Mouse (Mus musculus) liver, embryonic 11.5 days (tissue): ENCODE data around the gene Eya2. TPM values are rescaled to one million over a fixed set of nuclear protein-coding genes. Genes with fewer than 3 reads are reported as not detected.

Experiments
- ATAC-seq: fragments of 200-750 bp; cut with Nextera tagmentation; replicated peaks from 2 replicates; pipeline ENCODE4 v1.8.0; 2017; ENCODE audit warnings: moderate number of reproducible peaks, mild to moderate bottlenecking, moderate TSS enrichment, moderate library complexity; ENCODE audit not compliant: low FRiP score
- DNase-seq: peaks from one replicate; pipeline ENCODE4 v3.0.0-alpha.2; 2017; ENCODE audit warnings: low spot score
- H3K27ac ChIP-seq: fragments of 300-500 bp; sonication (generic); 2 replicates; pipeline ENCODE4 v1.5.1; 2014; ENCODE audit warnings: mild to moderate bottlenecking, low read depth, low read length, control low read depth
- H3K27me3 ChIP-seq: fragments of 300-500 bp; sonication (generic); replicated peaks from 2 replicates; pipeline ENCODE4 v1.6.1; 2014; ENCODE audit warnings: low read length, mixed read lengths; ENCODE audit not compliant: control insufficient read depth, insufficient read depth
- H3K36me3 ChIP-seq: fragments of 300-500 bp; sonication (generic); 2 replicates; pipeline ENCODE4 v1.6.1; 2014; ENCODE audit warnings: mild to moderate bottlenecking, low read length, moderate library complexity, mixed read lengths; ENCODE audit not compliant: control insufficient read depth, insufficient read depth
- H3K4me1 ChIP-seq: fragments of 300-500 bp; sonication (generic); replicated peaks from 2 replicates; pipeline ENCODE4 v1.6.1; 2014; ENCODE audit warnings: low read length, mixed read lengths; ENCODE audit not compliant: control insufficient read depth, insufficient read depth
- H3K4me2 ChIP-seq: fragments of 300-500 bp; sonication (generic); 2 replicates; pipeline ENCODE4 v1.6.1; 2014; ENCODE audit warnings: mild to moderate bottlenecking, control low read depth, moderate library complexity
- H3K4me3 ChIP-seq: fragments of 300-500 bp; sonication (generic); 2 replicates; pipeline ENCODE4 v1.5.1; 2014; ENCODE audit warnings: low read depth, low read length, control low read depth
- H3K9ac ChIP-seq: fragments of 300-500 bp; sonication (generic); 2 replicates; pipeline ENCODE4 v1.6.1; 2014; ENCODE audit warnings: low read depth, low read length, control low read depth
- H3K9me3 ChIP-seq: fragments of 300-500 bp; sonication (generic); 2 replicates; pipeline ENCODE4 v1.6.1; 2016; ENCODE audit warnings: low read length, inconsistent platforms, mixed read lengths; ENCODE audit not compliant: control insufficient read depth
- WGBS: fragments of 180-500 bp; shearing (Covaris S2); extraction: QIAGEN DNeasy Blood & Tissue Kit; methylation state at CpG from one replicate; pipeline ENCODE4 v1.1.7; 2014; 5-methylcytosine and 5-hydroxymethylcytosine counted together
- polyA plus RNA-seq: library from polyadenylated mRNA; unstranded; fragments of >200 nt; fragmentation: Nextera tagmentation; extraction: Ambion mirVana; gene quantifications from 2 replicates; pipeline ENCODE4 v1.2.1, GENCODE M21; 2014

Eya2 gene
- polyA plus RNA-seq, 1 experiment from 2014 or later, result 1.2 TPM

DNA sequence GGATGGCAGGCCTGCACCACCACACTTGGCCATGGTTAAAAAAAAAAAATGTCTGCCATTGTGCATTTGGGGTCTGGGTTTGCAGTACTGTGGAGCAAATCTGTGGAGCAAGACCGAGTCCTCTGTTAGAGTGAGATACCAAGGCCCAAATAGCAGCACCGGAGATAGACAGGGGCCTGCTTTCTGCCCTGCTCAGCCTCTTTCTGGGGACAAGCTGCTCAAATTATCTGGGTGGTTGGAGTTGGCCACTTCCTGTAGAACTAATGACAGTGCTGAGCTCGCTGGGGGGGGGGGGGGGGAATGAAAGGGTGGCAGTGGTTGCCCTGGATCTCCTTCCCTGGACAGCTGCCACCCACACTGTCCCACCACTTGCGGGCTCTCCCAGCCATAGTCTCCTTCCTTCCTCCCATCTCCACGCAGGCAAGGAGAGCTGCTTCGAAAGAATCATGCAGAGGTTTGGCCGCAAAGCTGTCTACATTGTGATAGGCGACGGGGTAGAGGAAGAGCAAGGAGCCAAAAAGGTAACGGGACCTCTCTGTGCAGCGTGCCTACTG is 174.1 kb downstream of the Eya2 start:
- no peak for DNase-seq
- Histone ChIP-seq H3K4me3 (no peak overlapping the region), H3K9me3 (no peaks in the 10 kb centered on the region), H3K27me3 (no peaks in the 10 kb centered on the region), H3K27ac (no peak overlapping the region), H3K4me2 (no peak overlapping the region), H3K4me1 (0 out of 2 replicates have a peak, but pooled peaks cover 2% of the 10 kb centered on the region), H3K36me3 (no peaks in the 10 kb centered on the region), H3K9ac (no peak overlapping the region)
- ATAC-seq, result no peak
- 37% methylated on average over 10 of the region's 11 CpGs for WGBS

DNA sequence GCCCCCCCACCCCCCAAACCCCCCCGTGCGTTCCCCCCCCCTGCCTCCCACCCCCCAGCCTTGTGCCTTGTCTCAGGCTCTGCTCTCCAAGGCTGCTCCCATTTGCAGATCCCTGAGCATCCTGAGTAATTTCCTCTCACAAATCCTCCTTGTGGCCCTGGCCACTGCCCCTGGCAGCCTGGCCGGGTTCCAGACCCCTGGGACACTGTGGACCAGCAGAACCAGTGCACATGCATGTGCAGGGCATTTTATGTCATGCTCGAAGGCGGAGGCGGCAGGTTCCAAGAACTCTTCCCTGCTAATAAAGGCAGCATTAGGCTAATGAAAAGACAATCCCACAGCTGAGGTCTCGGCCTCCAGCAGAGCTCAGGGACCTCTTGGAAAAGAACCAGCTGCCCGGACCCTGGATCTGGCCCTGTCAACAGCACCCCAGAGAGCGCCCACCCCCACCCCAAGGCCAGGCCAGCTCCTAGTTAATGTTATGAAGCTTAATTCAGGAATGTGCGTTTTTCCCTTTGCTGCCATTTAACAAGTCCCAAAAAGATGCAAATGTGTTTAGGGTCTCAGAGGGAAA is 174.6 kb downstream of the Eya2 start:
- Histone ChIP-seq H3K4me2 (no peak overlapping the region), H3K4me3 (no peak overlapping the region), H3K27ac (no peak overlapping the region), H3K9me3 (no peaks in the 10 kb centered on the region), H3K36me3 (no peaks in the 10 kb centered on the region), H3K9ac (no peak overlapping the region), H3K27me3 (no peaks in the 10 kb centered on the region), H3K4me1 (0 out of 2 replicates have a peak, but pooled peaks cover 2% of the 10 kb centered on the region)
- no peak for DNase-seq
- ATAC-seq, result no peak
- 58% methylated on average over 10 of the region's 10 CpGs for WGBS

DNA sequence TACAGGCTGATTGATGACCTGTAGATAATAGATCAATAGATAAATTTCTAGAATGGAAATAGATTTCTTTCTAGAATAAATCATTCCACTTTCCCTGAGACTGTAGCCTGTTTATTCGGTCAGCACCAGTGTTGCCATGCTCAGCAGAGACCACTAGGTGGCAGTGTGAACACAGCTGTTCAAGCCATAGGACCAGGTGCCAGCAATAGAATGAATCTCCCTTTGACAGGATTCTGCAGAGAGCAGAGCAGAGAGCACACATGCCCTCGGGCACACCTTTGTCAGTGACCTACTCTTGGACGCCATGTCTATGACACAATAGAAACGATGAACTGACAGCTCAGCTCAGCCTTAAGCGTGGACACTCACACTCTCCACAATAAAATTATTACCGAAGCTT is 184.1 kb downstream of the Eya2 start:
- Histone ChIP-seq H3K4me2 (no peak overlapping the region), H3K9ac (no peak overlapping the region), H3K36me3 (peaks cover 3% of the 10 kb centered on the region; the same call in 1 of the 2 replicates), H3K4me1 (no peaks in the 10 kb centered on the region), H3K4me3 (no peak overlapping the region), H3K27ac (no peak overlapping the region), H3K27me3 (no peaks in the 10 kb centered on the region), H3K9me3 (no peaks in the 10 kb centered on the region)
- ATAC-seq (peak; percentile 56; the same call in 1 of the 2 replicates), DNase-seq (no peak)
- 27% methylated on average over 6 of the region's 6 CpGs for WGBS

DNA sequence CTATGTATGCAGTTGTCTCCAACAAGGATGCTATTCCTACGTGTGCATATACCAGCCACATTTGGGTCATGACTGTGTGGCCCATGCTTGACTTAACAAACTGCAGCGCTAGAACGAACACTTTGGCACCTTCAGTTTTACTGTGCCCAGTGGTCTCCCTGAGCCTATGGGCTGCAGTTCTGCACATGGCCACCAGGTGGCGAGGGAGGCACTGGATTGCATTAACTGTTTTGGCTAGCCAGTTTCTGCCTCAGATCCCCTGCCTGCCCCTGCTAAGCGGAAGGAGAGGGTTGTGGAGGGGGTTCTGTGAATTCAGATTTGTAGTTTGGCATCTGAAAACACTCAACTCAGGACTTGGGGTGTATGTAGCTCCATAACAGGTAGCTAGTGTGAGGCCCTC is 187.5 kb downstream of the Eya2 start:
- 44% methylated on average over 5 of the region's 5 CpGs for WGBS
- no peak overlapping the region for H3K27ac ChIP-seq
- H3K27me3 ChIP-seq, result no peaks in the 10 kb centered on the region
- H3K9ac ChIP-seq, result no peak overlapping the region
- H3K9me3 ChIP-seq, result no peaks in the 10 kb centered on the region
- H3K36me3 ChIP-seq, result peaks cover 32% of the 10 kb centered on the region
- ATAC-seq (0 out of 2 replicates have a peak, but pooled peaks have one; percentile 17), DNase-seq (peak; percentile 76)
- no peaks in the 10 kb centered on the region for H3K4me1 ChIP-seq
- H3K4me3 ChIP-seq, result no peak overlapping the region
- H3K4me2 ChIP-seq, result no peak overlapping the region

DNA sequence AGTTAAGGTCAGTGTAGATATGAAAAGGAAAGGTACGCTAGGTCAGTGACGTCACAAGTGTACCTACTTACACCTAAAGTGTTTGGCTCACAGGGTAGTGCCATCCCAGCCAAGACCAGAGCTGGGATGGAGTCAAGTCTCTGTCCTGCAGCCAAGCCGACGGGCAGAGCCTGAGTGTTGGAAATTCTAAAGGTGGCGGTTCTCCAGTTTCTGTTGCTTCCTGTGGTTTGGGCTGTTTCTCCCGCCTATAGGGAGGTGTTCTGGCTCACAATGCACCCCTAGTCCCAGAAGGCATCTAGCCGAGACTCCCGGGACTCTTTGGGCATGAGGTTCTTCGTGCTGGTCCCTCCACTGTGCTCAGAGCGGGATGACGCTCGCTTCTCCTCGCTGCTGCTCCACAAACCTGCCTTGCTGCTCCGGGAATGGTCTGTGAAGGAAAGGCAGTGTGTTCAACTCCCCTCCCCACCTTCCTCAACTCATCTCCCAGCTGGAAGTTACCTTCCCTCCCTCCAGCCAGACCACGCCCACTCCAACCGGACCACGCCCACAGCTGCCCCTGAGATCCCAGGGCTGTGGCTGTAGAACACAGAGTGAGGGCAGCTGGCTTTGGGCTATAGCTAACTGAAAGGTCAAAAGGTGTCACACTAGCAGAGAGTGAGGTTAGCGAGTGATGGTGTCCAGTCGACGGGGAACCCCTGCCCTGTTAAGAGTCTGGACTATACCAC is 190.6 kb downstream of the Eya2 start:
- no peak overlapping the region for H3K4me2 ChIP-seq
- peaks cover 58% of the 10 kb centered on the region for H3K36me3 ChIP-seq
- H3K27me3 ChIP-seq, result no peaks in the 10 kb centered on the region
- WGBS, result 87% methylated on average over 20 of the region's 20 CpGs
- no peak overlapping the region for H3K4me3 ChIP-seq
- ATAC-seq, result no peak
- no peak overlapping the region for H3K27ac ChIP-seq
- no peaks in the 10 kb centered on the region for H3K9me3 ChIP-seq
- H3K9ac ChIP-seq, result no peak overlapping the region
- H3K4me1 ChIP-seq, result no peaks in the 10 kb centered on the region
- DNase-seq, result no peak

DNA sequence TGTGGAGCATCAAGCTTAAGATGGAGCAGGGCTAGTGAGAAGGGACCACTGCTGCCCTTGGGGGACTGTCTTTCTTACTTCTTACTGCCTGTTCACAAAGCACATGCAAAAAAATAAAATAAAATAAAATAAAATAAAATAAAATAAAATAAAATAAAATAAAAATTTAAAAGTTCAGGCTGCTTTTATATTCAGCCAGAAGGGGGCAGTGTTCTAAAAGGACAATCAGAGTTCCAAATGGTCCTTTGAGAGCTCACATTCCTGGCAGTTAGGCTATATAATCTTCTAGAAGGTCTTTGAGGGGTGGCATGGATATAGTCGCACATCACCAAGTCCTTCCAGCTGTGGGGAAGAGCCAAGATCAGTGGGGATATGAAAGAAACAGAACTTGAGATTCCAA is 191.6 kb downstream of the Eya2 start:
- ATAC-seq (no peak), DNase-seq (no peak)
- Histone ChIP-seq H3K27me3 (no peaks in the 10 kb centered on the region), H3K4me1 (no peaks in the 10 kb centered on the region), H3K9me3 (no peaks in the 10 kb centered on the region), H3K36me3 (peaks cover 56% of the 10 kb centered on the region), H3K4me3 (no peak overlapping the region), H3K9ac (no peak overlapping the region), H3K27ac (no peak overlapping the region), H3K4me2 (no peak overlapping the region)
- 81% methylated on average over 1 of the region's 1 CpGs for WGBS

DNA sequence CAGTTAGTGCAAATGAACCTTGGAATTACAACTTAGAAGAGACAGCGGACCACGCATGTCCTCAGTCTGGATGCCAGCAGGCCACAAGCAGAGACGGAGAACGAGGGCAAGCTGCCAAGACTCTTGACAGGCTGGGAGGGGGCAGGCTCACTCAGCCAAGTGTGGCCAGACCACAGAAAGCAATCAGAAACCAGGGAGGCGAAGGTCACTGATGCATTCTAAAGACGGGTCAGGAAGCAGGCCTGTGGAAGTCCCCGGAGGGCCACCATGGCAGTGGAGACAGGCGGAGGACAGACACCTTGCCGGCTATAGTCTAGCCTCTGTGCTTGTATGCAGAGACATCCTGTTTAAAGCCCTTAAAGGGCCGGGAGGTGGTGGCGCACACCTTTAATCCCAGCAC is 193.2 kb downstream of the Eya2 start:
- ATAC-seq (no peak), DNase-seq (no peak)
- H3K9ac ChIP-seq, result no peak overlapping the region
- peaks cover 68% of the 10 kb centered on the region for H3K36me3 ChIP-seq
- H3K4me2 ChIP-seq, result no peak overlapping the region
- no peaks in the 10 kb centered on the region for H3K9me3 ChIP-seq
- no peak overlapping the region for H3K27ac ChIP-seq
- 81% methylated on average over 11 of the region's 11 CpGs for WGBS
- H3K4me3 ChIP-seq, result no peak overlapping the region
- 0 out of 2 replicates have a peak, but pooled peaks cover 2% of the 10 kb centered on the region for H3K4me1 ChIP-seq
- H3K27me3 ChIP-seq, result no peaks in the 10 kb centered on the region

DNA sequence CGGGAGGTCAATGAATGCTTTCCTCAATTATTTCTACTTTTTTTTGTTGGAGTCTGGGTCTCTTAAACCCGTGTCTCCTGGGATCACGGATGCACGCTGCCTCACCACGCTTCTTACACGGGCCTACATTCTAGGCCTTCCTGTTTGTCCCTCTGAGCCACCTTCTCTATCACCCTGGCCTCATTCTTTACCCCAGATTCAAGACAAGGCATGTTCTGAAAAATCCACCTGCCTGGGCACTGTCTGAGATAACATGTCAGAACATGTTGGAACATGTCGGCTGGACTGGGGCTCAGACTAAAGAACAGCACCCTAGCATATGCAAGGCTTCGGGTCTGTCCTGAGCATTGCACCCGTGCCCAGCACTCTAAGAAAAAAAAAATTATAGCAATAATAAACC is 194.0 kb downstream of the Eya2 start:
- 96% methylated on average over 9 of the region's 9 CpGs for WGBS
- H3K27me3 ChIP-seq, result no peaks in the 10 kb centered on the region
- peaks cover 76% of the 10 kb centered on the region for H3K36me3 ChIP-seq
- H3K4me1 ChIP-seq, result peaks cover 4% of the 10 kb centered on the region; the same call in 1 of the 2 replicates
- H3K4me3 ChIP-seq, result no peak overlapping the region
- DNase-seq, result no peak
- ATAC-seq, result no peak
- H3K9me3 ChIP-seq, result no peaks in the 10 kb centered on the region
- no peak overlapping the region for H3K4me2 ChIP-seq
- H3K9ac ChIP-seq, result no peak overlapping the region
- H3K27ac ChIP-seq, result no peak overlapping the region

DNA sequence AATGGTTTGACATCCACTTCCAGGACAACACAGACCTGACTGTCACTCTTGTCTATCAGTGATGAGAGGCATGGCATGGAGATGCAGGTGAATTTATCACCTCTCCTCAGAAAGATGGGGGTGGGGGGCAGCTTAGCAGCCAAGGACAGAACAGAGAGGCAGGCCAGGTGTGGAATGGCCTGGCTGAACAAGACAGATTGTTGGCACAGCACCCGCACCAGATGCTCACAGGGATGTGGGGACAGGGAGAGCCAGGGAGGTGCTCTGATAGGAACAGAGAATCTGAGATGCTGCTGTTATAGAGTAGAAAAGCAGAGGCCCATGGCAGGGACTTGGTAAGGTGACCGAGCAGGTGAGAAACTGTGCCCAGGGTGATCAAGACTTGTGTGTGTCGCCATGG is 194.8 kb downstream of the Eya2 start:
- H3K4me2 ChIP-seq, result no peak overlapping the region
- H3K27ac ChIP-seq, result no peak overlapping the region
- no peaks in the 10 kb centered on the region for H3K27me3 ChIP-seq
- ATAC-seq, result no peak
- WGBS, result 91% methylated on average over 3 of the region's 3 CpGs
- no peak for DNase-seq
- H3K36me3 ChIP-seq, result peaks cover 77% of the 10 kb centered on the region
- no peaks in the 10 kb centered on the region for H3K9me3 ChIP-seq
- peaks cover 7% of the 10 kb centered on the region for H3K4me1 ChIP-seq
- H3K4me3 ChIP-seq, result no peak overlapping the region
- H3K9ac ChIP-seq, result no peak overlapping the region
